Mouse (Mus musculus): ENCODE measurements around the gene Nkd2.
A peak's percentile ranks its signal among the peaks of the same experiment; 100 is the strongest.

Gene Nkd2

GRCm38 (mm10) chr13:73847465-73847836 is at the start of gene Nkd2:
Nkd2 (minus strand) TSS chr13:73847631.
- DNase-seq (ENCODE audit: low spot score) = peak; percentile 21

- no peak for DNase-seq (ENCODE audit: low spot score)
Measured at GRCm38 (mm10) chr13:73892493-73893178, 45.2 kb upstream of the Nkd2 start.

- no peak for DNase-seq (ENCODE audit: low spot score)
Measured at GRCm38 (mm10) chr13:73887415-73887874, 40.0 kb upstream of the Nkd2 start.

DNA sequence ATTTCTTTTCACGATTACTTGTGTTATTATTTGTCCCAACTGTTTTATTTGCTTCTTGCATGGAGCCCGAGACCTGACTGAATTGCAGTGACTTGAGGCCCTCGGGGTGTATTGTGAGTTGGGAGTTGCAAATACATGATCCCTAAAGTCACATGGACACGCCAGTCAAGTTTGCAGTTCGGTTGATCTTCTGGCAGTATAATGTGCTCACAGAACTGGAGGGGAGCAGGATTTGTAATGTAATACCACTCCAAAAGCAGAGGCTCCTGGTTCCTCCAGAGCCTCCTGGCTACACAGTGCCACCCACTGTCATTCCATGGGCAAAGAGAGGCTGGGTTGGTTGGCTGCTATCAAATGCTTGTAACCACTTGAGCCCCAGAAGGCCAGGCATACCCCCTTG is 39.2 kb upstream of the Nkd2 start:
- DNase-seq (ENCODE audit: low spot score) = no peak

GRCm38 (mm10) chr13:73886066-73886465 is 38.6 kb upstream of the Nkd2 start:
- no peak for DNase-seq (ENCODE audit: low spot score)

GRCm38 (mm10) chr13:73885656-73886055 is 38.2 kb upstream of the Nkd2 start:
- DNase-seq (ENCODE audit: low spot score) = no peak

GRCm38 (mm10) chr13:73881347-73881746 is 33.9 kb upstream of the Nkd2 start:
- DNase-seq (ENCODE audit: low spot score) = no peak

GRCm38 (mm10) chr13:73879824-73880223 is 32.4 kb upstream of the Nkd2 start:
- DNase-seq (ENCODE audit: low spot score) = peak; percentile 39

DNA sequence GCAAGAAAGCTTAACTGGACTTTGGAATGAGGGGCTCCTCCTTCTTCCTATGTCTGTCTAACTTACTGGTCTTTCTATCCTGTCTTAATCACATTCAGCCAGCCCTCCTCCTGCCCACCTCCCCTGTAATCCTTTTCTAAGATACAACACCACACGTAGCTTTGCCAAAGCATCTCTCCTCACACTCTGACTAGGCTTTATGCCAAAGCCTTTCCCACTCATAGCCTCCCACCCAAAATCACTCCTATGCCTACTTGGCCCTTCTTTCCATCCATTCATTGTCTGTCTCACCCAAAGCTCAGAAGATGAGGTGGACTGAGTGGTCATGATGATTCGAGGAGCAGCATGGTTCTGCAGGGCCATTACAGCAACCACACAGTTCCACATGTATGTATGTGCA is 24.7 kb upstream of the Nkd2 start:
- no peak for DNase-seq (ENCODE audit: low spot score)

DNA sequence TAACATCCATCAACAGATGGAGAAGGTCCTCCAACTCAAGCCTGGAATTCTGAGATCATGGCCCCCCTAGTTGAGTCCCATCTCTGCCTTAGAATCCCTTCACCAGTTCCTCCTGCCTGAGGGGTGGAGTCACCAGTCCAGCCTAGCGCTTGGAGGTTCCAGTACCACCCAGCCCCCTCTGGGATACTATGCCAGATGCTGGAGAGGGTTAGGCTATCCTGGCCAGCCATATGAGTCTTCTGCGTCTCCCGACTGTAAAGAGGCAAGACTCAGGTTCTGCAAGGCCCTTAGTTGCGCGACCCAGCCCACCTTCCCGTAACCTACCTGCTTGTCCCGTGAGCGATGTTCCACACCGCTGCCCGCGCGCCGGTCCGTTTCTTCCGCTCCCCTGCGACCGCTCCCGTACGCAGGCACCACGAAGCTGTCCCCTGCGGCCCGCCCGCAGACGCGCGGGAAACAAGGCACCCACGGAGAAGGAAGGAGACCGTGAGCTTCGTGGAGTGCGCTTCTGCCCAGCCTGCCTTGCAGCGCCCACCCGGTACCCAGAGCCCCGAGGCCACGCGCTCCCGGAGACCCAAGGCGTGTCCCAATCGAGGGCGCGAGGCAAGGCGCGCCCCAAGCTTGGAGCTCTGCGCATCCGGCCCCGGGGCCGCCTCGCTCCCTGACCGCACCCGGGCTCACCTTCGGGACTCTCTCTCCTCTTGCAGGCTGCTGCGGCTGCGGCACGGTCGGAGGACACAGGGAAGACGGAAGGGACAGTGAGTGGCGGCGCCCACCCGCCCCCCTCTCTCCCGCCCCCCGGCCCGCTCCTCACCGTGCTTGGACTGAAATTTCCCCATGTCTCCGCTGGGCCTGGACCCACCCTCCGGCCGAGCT is 604 bp downstream of the Nkd2 start:
- DNase-seq (ENCODE audit: low spot score) = no peak

DNA sequence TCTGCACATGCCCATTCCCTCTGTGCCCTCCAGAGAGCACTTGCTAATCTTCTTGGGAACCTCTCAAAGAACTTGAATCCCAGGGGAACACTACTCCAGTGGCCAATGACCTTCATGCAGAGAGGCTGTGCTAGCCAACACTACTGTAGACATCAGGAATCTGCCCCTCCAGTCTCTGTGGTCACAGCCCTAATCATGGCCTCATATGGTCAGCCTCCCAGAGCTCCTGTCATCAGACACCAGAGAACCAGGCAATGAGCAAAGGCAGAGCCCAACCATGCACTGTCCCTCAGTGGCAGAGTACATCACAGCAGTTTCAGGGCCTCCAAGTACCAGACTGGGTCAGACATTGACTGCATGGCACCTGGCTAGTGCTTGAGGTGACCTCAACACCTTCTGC is 4.7 kb downstream of the Nkd2 start:
- DNase-seq (ENCODE audit: low spot score) = no peak

GRCm38 (mm10) chr13:73839740-73840139 is 7.7 kb downstream of the Nkd2 start:
- no peak for DNase-seq (ENCODE audit: low spot score)

GRCm38 (mm10) chr13:73839137-73839548 is 8.3 kb downstream of the Nkd2 start:
- no peak for DNase-seq (ENCODE audit: low spot score)

- no peak for DNase-seq (ENCODE audit: low spot score)
Measured at GRCm38 (mm10) chr13:73837708-73838107, 9.7 kb downstream of the Nkd2 start.

GRCm38 (mm10) chr13:73836491-73836890 is 10.9 kb downstream of the Nkd2 start:
- DNase-seq (ENCODE audit: low spot score) = no peak

GRCm38 (mm10) chr13:73835791-73836190 is 11.6 kb downstream of the Nkd2 start:
- DNase-seq (ENCODE audit: low spot score) = no peak

- DNase-seq (ENCODE audit: low spot score) = no peak
Measured at GRCm38 (mm10) chr13:73833809-73834208, 13.6 kb downstream of the Nkd2 start.

GRCm38 (mm10) chr13:73831486-73831885 is 15.9 kb downstream of the Nkd2 start:
- DNase-seq (ENCODE audit: low spot score) = peak; percentile 52

GRCm38 (mm10) chr13:73827243-73827642 is 20.2 kb downstream of the Nkd2 start:
- no peak for DNase-seq (ENCODE audit: low spot score)

- DNase-seq (ENCODE audit: low spot score) = no peak
Measured at GRCm38 (mm10) chr13:73823711-73824110, 23.7 kb downstream of the Nkd2 start.

DNA sequence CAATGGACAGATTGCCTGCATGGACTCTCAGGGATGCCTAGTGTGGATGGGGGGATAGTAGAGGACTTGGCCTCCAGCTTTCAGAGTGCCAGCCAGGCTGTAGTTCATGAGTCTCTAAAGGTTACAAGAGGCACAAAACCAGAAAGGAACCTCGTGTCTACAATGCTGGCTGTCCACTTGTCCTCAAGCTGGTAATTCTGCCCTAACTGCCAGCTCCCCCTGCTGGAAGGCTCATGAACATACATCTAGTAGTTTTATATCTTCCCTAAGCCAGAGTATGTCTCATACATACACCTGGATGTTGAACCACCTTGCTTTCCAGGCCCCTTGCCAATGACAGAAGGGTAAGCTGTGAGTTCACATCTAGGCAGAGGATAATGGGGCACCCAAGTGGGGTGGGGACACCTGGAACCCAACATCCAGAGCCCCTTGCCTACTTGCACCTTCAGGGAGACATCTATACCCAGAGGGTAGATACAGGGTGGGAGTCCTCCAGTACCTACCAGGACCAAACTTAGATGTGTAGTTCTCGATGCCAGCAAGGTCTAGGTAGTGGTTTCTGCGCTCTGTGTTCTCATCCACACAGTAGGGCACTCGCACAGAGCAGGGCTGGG is 25.1 kb downstream of the Nkd2 start:
- peak; percentile 33 for DNase-seq (ENCODE audit: low spot score)

- DNase-seq (ENCODE audit: low spot score) = no peak
Measured at GRCm38 (mm10) chr13:73821251-73821650, 26.2 kb downstream of the Nkd2 start.

DNA sequence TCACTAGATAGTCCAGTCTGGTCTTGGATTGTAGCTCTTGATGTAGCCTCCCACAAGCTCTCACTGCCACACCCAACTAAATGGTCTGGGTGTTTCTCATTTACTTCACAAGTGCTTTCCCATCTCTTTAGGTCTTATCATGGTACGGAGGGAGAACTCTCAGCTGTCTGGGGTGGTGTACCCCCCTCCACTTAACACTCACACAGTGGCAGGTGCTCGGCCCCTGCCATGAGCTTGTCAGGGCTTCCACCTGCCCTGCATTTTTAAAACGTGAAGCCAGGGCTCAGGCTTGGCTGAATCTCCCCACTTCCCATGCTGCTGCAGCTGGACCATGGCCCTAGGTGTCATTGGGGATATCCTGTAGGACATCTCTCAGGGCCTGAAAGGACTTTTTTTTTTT is 28.5 kb downstream of the Nkd2 start:
- DNase-seq (ENCODE audit: low spot score) = no peak

All from c-Kit-positive CD71-positive TER-119-positive erythroid progenitor cells, embryonic 14.5 days (primary cell).